Mouse (Mus musculus) embryonic facial prominence, embryonic 14.5 days (tissue): ENCODE measurements around the gene Mmel1. TPM values are rescaled to one million over a fixed set of nuclear protein-coding genes. Genes with fewer than 3 reads are reported as not detected.
A peak's percentile ranks its signal among the peaks of the same experiment; 100 is the strongest.

Experiments
- ATAC-seq: fragments of 200-750 bp; cut with Nextera tagmentation; 2 replicates; pipeline ENCODE4 v1.8.0; 2017; ENCODE audit warnings: low read depth, moderate number of reproducible peaks, moderate TSS enrichment
- DNase-seq: peaks from one replicate; pipeline ENCODE4 v3.0.0-alpha.2; 2015; ENCODE audit warnings: low spot score
- H3K27ac ChIP-seq: fragments of 300-500 bp; sonication (generic); replicated peaks from 2 replicates; pipeline ENCODE4 v1.5.1; 2014; ENCODE audit warnings: low read depth, mild to moderate bottlenecking, low read length, moderate library complexity
- H3K27me3 ChIP-seq: fragments of 300-500 bp; sonication (generic); replicated peaks from 2 replicates; pipeline ENCODE4 v1.6.1; 2014; ENCODE audit warnings: low read length; ENCODE audit not compliant: control insufficient read depth, insufficient read depth
- H3K36me3 ChIP-seq: fragments of 300-500 bp; sonication (generic); 2 replicates; pipeline ENCODE4 v1.6.1; 2014; ENCODE audit warnings: low read length, mixed read lengths; ENCODE audit not compliant: control insufficient read depth, insufficient read depth
- H3K4me1 ChIP-seq: fragments of 300-500 bp; sonication (generic); 2 replicates; pipeline ENCODE4 v1.6.1; 2014; ENCODE audit warnings: antibody characterized with exemption, low read length; ENCODE audit not compliant: control insufficient read depth, insufficient read depth
- H3K4me2 ChIP-seq: fragments of 300-500 bp; sonication (generic); 2 replicates; pipeline ENCODE4 v1.6.1; 2014; ENCODE audit warnings: low read depth, mild to moderate bottlenecking, low read length, moderate library complexity, mixed read lengths
- H3K4me3 ChIP-seq: fragments of 300-500 bp; sonication (generic); 2 replicates; pipeline ENCODE4 v1.5.1; 2014; ENCODE audit warnings: low read depth, mild to moderate bottlenecking, low read length
- H3K9ac ChIP-seq: fragments of 300-500 bp; sonication (generic); 2 replicates; pipeline ENCODE4 v1.6.1; 2014; ENCODE audit warnings: low read depth, mild to moderate bottlenecking, low read length, moderate library complexity, mixed read lengths
- H3K9me3 ChIP-seq: fragments of 300-500 bp; sonication (generic); 2 replicates; pipeline ENCODE4 v1.6.1; 2016; ENCODE audit warnings: low read length; ENCODE audit not compliant: control insufficient read depth
- WGBS: fragments of 180-500 bp; shearing (Covaris S2); extraction: QIAGEN DNeasy Blood & Tissue Kit; methylation state at CpG from one replicate; pipeline ENCODE4 v1.1.7; 2014; 5-methylcytosine and 5-hydroxymethylcytosine counted together
- polyA plus RNA-seq: library from polyadenylated mRNA; unstranded; fragments of >200 nt; fragmentation: Nextera tagmentation; extraction: Ambion mirVana; gene quantifications from 2 replicates; pipeline ENCODE4 v1.2.1, GENCODE M21; 2014

Gene Mmel1
- polyA plus RNA-seq, 1 experiment from 2014 or later: 0.32 TPM

- H3K9ac ChIP-seq: no peak overlapping the region
- no peak overlapping the region for H3K27ac ChIP-seq
- ATAC-seq (no peak), DNase-seq (no peak)
- peaks cover 40% of the 10 kb centered on the region for H3K27me3 ChIP-seq
- H3K9me3 ChIP-seq: no peaks in the 10 kb centered on the region
- WGBS: 77% methylated on average over 10 of the region's 10 CpGs
- no peak overlapping the region for H3K4me2 ChIP-seq
- H3K36me3 ChIP-seq: no peaks in the 10 kb centered on the region
- 0 out of 2 replicates have a peak, but pooled peaks cover 3% of the 10 kb centered on the region for H3K4me1 ChIP-seq
- no peak overlapping the region for H3K4me3 ChIP-seq
Measured at GRCm38 (mm10) chr4:154857366-154858240, 11.8 kb upstream of the Mmel1 start.

DNA sequence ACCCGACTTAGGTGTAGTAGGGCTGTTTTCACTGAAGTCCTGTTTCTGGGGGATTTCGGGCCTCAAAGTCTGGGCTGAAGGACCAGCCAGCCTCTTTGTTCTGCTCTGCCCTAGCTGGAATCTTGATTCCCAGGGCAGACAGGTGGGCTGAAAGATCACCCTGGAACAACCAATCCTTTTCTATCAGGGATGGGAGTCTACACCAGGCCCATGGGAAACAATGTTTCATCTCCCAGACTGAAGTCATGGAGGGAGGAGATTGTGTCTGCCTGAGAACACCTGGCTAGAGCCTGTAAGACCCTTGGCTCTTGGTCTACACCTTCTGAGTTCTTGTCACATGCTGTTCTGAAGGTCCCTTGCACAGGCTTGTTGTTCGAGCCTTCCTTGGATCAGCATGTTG lies 10.8 kb upstream of the Mmel1 start:
- WGBS: 74% methylated on average over 3 of the region's 3 CpGs
- 0 out of 2 replicates have a peak, but pooled peaks cover 3% of the 10 kb centered on the region for H3K4me1 ChIP-seq
- peaks cover 40% of the 10 kb centered on the region for H3K27me3 ChIP-seq
- no peak overlapping the region for H3K4me3 ChIP-seq
- DNase-seq (no peak), ATAC-seq (no peak)
- no peaks in the 10 kb centered on the region for H3K9me3 ChIP-seq
- no peak overlapping the region for H3K4me2 ChIP-seq
- no peak overlapping the region for H3K9ac ChIP-seq
- no peak overlapping the region for H3K27ac ChIP-seq
- H3K36me3 ChIP-seq: no peaks in the 10 kb centered on the region

DNA sequence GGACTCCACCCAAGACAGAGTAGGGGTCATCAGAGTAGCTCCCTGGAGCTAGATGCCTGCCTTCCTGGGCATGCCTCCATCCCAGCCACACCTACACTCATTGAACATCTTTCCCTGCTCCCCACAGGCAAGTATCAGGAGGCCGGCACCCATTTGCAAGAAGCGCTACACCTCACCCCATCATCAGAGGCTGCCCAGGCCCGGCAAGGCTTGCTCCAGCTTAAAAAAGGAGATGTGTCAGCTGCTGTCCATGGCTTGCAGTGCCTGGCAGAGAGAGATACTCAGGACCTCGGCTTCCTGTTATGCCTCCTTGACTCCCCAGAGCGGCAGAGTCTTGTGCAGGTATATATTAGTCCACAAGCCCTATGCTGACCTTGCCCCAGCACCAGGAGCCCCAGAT lies 7.4 kb upstream of the Mmel1 start:
- Histone ChIP-seq H3K27me3 (peaks cover 7% of the 10 kb centered on the region; the same call in 1 of the 2 replicates), H3K9ac (no peak overlapping the region), H3K4me2 (no peak overlapping the region), H3K9me3 (no peaks in the 10 kb centered on the region), H3K4me1 (peaks cover 8% of the 10 kb centered on the region), H3K36me3 (no peaks in the 10 kb centered on the region), H3K27ac (no peak overlapping the region), H3K4me3 (no peak overlapping the region)
- WGBS: 77% methylated on average over 5 of the region's 5 CpGs
- ATAC-seq (no peak), DNase-seq (no peak)

DNA sequence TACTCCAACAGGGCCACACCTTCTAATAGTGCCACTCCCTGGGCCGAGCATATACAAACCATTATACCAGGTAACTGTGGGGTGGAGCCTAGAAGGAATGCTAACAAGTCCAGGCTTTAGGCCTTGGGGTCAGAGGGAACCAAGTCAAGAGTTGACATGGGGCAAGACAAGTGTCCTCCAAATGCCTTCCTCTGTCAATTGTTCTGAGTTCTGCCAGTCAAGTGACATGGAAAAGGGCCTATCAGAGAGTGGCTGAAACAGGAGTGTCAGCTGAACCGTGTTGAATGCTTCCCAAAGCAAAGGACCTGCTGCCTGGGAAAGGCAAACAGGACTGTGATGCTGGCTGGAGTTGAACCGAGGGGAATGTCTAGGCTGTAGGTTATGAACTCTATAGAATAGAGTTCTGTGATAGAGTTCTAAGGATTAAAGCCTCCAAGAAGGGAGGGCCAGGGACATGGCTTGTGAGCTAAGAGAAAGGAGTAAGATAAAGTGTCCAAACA lies 5.9 kb upstream of the Mmel1 start:
- H3K4me1 ChIP-seq: peaks cover 8% of the 10 kb centered on the region
- H3K27me3 ChIP-seq: no peaks in the 10 kb centered on the region
- DNase-seq: no peak
- H3K4me2 ChIP-seq: no peak overlapping the region
- no peak overlapping the region for H3K4me3 ChIP-seq
- no peaks in the 10 kb centered on the region for H3K9me3 ChIP-seq
- no peaks in the 10 kb centered on the region for H3K36me3 ChIP-seq
- H3K9ac ChIP-seq: no peak overlapping the region
- WGBS: 92% methylated on average over 3 of the region's 3 CpGs
- no peak for ATAC-seq
- H3K27ac ChIP-seq: peak overlapping the region; percentile 75

DNA sequence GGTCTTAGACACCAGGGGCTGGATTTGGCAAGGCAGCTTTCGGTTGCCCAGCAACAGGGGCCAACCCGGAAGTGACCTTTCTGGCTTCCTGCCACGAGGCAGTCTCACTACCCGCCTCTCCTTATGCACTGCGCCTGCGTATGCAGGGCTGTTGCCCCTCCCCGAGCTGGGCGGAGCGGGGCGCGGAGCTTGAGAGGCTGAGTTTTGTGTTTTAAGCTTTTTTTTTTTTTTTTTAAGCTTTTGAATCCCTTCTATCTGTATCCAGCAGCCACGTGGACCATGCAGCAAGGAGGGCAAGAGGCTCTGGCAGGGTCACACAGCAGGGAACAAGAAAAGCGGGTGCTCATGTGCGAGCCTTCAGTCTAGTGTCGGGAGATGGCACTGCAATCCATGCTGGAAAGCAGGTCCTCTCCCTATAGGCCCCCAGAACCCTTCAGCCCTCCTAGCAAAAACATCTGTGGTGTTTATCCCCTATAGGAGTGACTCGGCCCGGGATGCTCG lies 5.1 kb upstream of the Mmel1 start:
- WGBS: 0% methylated on average over 18 of the region's 18 CpGs
- no peaks in the 10 kb centered on the region for H3K36me3 ChIP-seq
- peak; percentile 94 for ATAC-seq
- peak; percentile 96 for DNase-seq
- H3K4me2 ChIP-seq: peak overlapping the region; percentile 59
- peaks cover 8% of the 10 kb centered on the region for H3K4me1 ChIP-seq
- peak overlapping the region; percentile 31 for H3K4me3 ChIP-seq
- H3K9ac ChIP-seq: peak overlapping the region; percentile 57
- no peaks in the 10 kb centered on the region for H3K27me3 ChIP-seq
- peak overlapping the region; percentile 75 for H3K27ac ChIP-seq
- H3K9me3 ChIP-seq: no peaks in the 10 kb centered on the region

DNA sequence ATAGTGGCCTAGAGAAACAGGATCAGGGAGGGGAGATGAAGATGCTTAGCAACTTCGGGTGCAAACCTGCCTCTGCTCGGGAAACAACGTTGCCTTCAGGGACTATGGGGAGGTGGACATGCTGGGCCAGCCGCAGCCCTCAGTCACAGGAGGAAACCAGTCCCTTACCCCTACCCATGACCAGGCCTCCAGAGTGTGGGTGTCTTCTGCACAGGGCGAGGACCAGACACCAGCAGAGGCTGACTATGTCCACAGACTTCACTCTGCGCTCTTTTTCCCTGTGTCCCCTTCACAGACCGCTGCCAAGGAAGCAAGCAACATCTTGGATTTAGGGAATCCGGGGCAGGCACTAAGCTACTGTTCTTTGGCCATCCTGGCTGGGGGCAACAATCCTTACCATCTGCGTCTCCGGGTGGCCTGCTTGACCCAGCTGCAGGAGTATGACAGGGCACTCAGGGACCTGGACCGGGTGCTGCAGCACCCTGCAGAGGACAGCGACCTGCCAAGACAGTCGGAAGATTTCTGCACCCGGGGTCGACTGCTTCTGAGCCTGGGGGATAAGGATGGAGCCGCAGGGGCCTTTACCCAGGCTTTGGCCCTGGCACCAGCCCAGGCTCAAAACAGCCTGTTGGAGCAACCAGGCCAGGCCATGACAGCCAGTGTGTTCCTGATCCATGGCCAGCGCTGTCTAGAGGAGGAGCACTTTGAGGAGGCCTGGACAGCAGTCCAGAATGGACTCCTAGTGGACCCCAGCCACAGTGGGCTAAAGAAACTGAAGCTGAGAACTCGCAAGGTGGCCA lies 4.2 kb upstream of the Mmel1 start:
- peaks cover 8% of the 10 kb centered on the region for H3K4me1 ChIP-seq
- H3K4me2 ChIP-seq: peak overlapping the region; percentile 59
- peak overlapping the region; percentile 57 for H3K9ac ChIP-seq
- H3K9me3 ChIP-seq: no peaks in the 10 kb centered on the region
- no peaks in the 10 kb centered on the region for H3K36me3 ChIP-seq
- ATAC-seq (no peak), DNase-seq (no peak)
- H3K27me3 ChIP-seq: no peaks in the 10 kb centered on the region
- WGBS: 79% methylated on average over 17 of the region's 18 CpGs
- peak overlapping the region; percentile 31 for H3K4me3 ChIP-seq
- peak overlapping the region; percentile 75 for H3K27ac ChIP-seq

- Histone ChIP-seq H3K4me3 (no peak overlapping the region), H3K4me2 (no peak overlapping the region), H3K36me3 (no peaks in the 10 kb centered on the region), H3K9ac (no peak overlapping the region), H3K9me3 (no peaks in the 10 kb centered on the region), H3K27ac (no peak overlapping the region), H3K4me1 (peaks cover 8% of the 10 kb centered on the region), H3K27me3 (no peaks in the 10 kb centered on the region)
- DNase-seq: no peak
- 85% methylated on average over 5 of the region's 5 CpGs for WGBS
- no peak for ATAC-seq
Measured at GRCm38 (mm10) chr4:154866391-154866790, 3.0 kb upstream of the Mmel1 start.

DNA sequence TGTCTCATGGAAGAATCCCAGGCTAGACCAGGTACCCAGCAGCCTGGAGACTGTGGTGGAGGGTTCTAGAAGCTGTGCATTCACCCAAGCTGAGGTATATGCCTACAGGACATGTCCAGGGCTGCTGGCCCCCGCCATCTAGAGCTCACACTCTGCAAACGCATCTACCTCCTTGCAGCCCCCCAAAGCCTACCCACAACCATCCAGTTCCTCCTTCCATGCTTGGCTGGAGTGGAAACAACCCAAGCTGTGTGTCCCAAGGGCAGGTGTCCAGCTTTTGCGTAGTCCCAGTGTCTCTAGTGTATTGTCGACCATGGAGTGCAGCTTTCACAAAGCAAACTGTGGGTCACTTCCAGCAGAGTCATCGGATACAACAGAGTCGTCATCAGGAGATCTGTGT lies 2.1 kb upstream of the Mmel1 start:
- Histone ChIP-seq H3K9me3 (no peaks in the 10 kb centered on the region), H3K4me1 (peaks cover 8% of the 10 kb centered on the region), H3K27ac (no peak overlapping the region), H3K4me2 (no peak overlapping the region), H3K27me3 (no peaks in the 10 kb centered on the region), H3K9ac (no peak overlapping the region), H3K36me3 (no peaks in the 10 kb centered on the region), H3K4me3 (no peak overlapping the region)
- DNase-seq: no peak
- 66% methylated on average over 6 of the region's 6 CpGs for WGBS
- ATAC-seq: no peak
